Mouse (Mus musculus) heart, postnatal 10 days (tissue): ENCODE data around the gene Fndc3b. TPM values are rescaled to one million over a fixed set of nuclear protein-coding genes. Genes with fewer than 3 reads are reported as not detected.

ENCODE experiments used
- DNase-seq, 2 experiments: peaks; one replicate each; pipeline ENCODE4 v3.0.0; 2021
- intact Hi-C: fragments of 180-260 bp; cut with DNase I; formaldehyde crosslinking; loops from one replicate; pipeline ENCODE4 v1.15.1; 2025
- total RNA-seq, 2 experiments: library from RNA; stranded (reverse); gene quantifications; 2 replicates each; pipeline ENCODE4 v1.2.3; 2021

Gene Fndc3b
- total RNA-seq, 2 experiments from 2014 or later: 77.3 to 95.8 TPM

- peak; percentile 43 to 45 for DNase-seq
- intact Hi-C loops: loop anchor here (5.0 kb wide), 1 partner anchor 135 kb away; no protein-coding TSS in a partner anchor
Measured at GRCm38 (mm10) chr3:27572305-27572704, 138.8 kb downstream of the Fndc3b start.

DNA sequence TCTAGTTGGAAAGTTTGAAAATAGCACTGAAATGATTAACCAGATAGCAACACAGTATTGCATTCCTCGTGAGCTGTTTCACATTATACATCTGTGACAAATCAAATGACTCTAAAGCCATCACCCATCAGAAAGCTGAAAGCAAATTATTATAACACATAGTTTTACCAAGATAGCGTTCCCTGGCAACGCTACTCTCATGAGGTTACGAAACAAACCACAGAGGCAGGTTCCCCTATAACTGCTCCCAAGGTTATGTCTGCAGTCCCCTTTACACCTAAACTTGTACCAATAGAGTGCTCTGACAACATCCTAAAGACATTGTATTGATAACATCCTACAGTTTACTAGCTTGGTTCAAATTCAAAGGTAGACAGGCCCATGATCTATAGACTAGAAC is 145.8 kb downstream of the Fndc3b start:
- intact Hi-C loops: no loop called here
- DNase-seq: no peak

- intact Hi-C loops: no loop called here
- DNase-seq: no peak
Measured at GRCm38 (mm10) chr3:27563047-27563624, 148.0 kb downstream of the Fndc3b start.

- DNase-seq: no peak
- intact Hi-C loops: no loop called here
Measured at GRCm38 (mm10) chr3:27562476-27562875, 148.6 kb downstream of the Fndc3b start.

- DNase-seq: peak in 1 of 2 experiments; percentile 23
- intact Hi-C loops: no loop called here
Measured at GRCm38 (mm10) chr3:27561921-27562320, 149.2 kb downstream of the Fndc3b start.

- intact Hi-C loops: no loop called here
- DNase-seq: no peak
Measured at GRCm38 (mm10) chr3:27559316-27559715, 151.8 kb downstream of the Fndc3b start.

DNA sequence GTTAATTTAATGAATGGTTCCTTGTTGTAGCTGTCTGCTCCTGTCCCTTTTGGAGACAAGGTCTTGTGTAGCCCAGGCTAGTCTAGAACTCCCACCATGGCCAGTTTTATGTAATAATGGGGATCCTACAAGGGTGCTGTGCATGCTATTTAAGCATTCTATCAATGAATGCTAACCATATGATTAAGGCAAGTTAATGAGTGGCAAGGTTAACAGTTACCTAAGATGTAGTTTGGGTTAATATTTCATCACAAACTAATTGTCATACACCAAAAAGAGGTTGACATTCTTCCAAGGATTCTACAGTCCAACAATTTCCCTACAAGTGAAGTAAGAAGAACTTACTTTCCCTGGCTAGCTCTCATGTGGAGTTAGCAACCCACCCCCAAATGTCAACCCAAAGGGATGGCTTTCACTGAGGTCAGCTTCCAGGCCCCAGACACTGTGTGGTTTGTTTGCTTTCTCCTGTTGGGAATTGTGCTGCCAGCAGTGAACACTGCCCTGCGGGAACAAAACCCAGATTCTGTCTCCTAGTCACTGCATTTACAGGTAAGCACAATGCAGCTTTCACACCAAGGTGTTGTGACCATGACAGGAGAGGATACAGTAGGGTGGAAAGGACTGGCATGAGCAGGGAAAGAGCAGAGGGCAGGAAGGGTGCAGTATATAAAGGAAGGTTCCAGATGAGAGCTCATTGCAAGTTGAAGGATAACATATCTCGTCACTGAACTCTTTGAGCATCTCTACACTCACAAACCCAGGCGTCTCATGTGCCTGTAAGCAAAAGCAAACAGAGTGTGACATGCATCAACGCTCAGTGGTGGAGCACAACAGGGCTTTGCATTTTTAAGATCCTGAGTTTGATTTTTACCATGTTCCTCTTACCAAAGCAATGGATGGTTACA is 153.8 kb downstream of the Fndc3b start:
- intact Hi-C loops: no loop called here
- no peak for DNase-seq

DNA sequence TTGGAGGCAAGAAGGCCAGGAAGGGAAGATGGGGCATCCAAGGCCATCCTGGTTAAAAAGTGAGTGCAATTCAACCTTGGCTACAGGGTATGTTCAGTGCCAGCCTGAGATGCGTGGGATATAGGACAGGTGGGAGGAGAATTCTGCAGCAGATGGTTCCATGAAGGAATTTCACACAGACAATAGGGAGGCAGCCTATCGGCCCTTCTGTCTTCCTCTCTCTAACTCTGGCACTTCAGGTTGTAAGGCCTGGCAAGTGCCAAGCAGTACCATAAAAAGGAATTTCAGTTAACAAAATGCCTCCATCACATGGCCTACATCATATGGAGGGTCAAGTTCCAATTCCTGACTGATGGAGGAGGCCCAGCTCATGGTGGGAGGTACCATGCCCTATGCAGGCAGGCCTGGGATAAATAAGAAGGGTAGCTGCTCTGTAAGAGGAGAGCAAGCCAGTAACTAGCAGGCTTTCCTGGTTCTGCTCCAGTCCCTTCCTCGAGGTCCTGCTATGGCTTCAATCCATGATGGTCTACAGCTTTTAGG is 155.6 kb downstream of the Fndc3b start:
- intact Hi-C loops: no loop called here
- DNase-seq: no peak

- intact Hi-C loops: no loop called here
- no peak for DNase-seq
Measured at GRCm38 (mm10) chr3:27554325-27554724, 156.8 kb downstream of the Fndc3b start.

DNA sequence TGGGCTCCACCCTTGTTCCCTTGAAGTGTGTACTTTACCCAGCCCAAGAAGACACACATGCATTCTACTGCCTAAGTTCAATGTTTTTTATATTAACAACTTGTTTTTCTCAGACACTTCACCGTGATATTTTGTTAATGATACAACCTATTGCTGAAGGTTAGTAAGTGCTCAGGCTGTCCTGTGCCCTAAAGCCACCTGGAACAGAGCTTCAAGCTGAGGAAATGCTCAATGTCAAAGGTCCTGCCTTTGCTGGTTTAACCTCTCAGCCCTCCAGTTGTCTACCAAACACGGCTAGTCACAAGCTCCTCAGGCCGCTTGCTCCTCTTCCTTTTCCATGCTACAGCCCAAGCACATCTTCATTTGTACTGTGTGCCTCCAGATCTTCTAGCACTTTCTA is 157.3 kb downstream of the Fndc3b start:
- intact Hi-C loops: no loop called here
- no peak for DNase-seq

DNA sequence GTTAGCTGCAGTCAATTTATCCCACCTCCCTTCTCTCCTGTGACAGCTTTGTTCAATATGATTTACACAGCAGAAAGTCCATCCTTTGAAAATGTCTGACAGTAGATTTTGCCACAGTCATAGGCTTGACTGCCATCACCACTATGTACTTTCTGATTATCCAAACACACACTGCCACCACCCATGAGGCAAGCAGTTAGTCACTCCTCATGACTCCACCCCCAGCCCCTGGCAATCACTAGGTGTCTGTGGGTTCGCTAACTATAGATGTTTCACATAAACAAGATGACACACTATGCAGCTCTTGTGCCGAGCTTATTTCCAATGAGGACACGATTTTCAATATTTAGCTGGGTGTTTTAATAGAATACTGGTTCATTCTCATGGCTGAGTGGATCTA is 160.1 kb downstream of the Fndc3b start:
- intact Hi-C loops: no loop called here
- DNase-seq: no peak

GRCm38 (mm10) chr3:27550409-27550808 is 160.7 kb downstream of the Fndc3b start:
- intact Hi-C loops: no loop called here
- DNase-seq: no peak

DNA sequence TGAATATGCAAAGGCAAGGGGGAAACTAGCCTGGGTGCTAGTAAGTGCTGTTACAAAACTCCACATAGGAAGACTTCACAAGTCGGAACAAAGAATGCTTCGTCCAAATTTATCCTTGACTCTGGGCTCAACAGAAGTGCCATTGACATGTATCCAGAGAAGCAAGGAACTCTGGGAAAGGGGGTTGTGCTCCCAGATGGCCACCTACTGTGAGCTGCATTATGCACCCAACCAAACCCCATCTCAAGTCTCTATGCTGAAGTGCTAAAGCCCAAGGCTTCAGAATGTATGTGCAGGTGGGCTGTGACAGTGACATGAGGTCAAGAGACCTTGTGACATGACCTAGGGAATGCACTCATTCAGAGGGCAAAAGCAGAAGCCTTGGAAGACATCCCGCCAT is 165.5 kb downstream of the Fndc3b start:
- intact Hi-C loops: no loop called here
- no peak for DNase-seq

- intact Hi-C loops: no loop called here
- no peak for DNase-seq
Measured at GRCm38 (mm10) chr3:27544061-27544460, 167.0 kb downstream of the Fndc3b start.

DNA sequence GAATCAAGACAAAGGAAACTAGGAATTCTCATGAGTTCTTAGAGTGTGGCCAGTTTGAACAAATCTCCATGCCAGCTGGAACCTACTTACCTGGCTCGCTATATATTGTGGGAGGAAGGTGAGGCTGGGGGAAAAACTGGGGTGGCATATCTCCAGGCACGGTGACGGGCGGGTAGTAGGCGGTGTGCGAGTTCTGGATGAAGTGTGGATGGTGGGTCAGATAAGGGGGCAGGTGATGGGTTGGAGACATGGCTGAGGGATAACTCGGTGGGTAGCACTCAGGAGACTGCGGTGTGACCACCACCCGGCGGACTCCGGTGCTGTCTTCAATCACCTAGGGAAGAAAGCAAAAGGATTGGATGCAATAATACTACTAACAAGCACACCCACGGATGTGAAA is 169.3 kb downstream of the Fndc3b start:
- no peak for DNase-seq
- intact Hi-C loops: no loop called here

GRCm38 (mm10) chr3:27541181-27541580 is 169.9 kb downstream of the Fndc3b start:
- intact Hi-C loops: no loop called here
- no peak for DNase-seq

DNA sequence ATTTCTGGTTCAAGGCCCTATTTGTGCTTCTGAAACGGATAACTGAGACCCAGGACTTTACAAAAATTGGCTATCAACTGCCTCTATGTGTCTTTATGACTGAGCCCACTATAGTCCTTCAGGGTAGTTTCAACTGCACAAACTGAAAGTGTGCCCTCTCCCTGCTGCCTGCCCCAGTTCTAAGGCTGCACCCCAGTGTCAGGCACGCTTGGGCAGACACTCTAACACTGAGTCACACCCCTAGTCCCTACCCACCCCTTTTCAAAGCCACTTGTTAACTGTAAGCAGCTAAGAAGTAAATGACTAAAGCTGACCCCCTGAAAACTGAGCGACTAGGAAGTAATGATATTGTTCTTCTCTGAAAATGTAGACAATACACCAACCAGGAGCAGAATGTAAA is 176.9 kb downstream of the Fndc3b start:
- intact Hi-C loops: no loop called here
- DNase-seq: no peak

- DNase-seq: no peak
- intact Hi-C loops: no loop called here
Measured at GRCm38 (mm10) chr3:27533721-27534120, 177.4 kb downstream of the Fndc3b start.

GRCm38 (mm10) chr3:27531993-27532392 is 179.1 kb downstream of the Fndc3b start:
- intact Hi-C loops: no loop called here
- DNase-seq: no peak

- intact Hi-C loops: no loop called here
- peak; percentile 34 to 37 for DNase-seq
Measured at GRCm38 (mm10) chr3:27530370-27530769, 180.7 kb downstream of the Fndc3b start.

DNA sequence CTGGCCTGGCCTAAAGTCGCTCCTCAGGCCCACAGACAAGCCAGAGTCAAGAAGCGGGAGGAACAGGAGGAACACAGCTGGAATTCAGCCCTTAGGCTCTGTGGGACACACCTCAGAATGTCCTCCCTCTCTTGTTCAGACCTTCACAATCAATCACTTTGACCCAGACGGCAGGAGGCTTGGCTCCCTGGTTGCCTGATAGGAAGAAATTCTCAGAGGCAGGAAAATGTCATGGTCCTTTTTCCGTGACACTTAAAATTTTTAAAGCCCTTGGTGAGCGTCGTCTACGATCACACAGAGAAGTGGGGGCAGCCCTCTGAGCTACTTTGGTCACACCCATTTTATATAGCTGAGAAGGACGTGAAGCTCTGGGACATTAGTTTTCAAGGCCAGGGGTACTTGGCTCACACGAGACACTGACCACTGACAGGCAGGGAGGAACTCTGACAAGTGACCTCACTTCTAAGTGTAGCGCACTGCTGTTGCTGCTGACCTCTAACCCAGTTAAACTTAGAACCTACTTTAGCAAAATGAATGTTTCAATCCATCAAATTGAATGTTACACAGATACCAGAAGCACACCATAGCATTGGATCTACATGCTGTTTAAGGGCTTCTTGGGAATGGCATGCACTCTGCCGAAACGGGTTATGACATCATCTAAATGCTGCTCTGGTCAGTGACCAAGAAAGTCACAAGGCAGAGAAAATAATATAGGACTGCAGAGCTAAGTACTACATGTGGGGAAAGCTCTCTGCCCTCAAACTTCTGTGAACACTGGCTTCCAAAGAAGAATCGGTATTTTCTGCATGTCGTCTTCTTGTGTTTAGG is 181.7 kb downstream of the Fndc3b start:
- DNase-seq: peak; percentile 30 to 39
- intact Hi-C loops: no loop called here
